Mouse (Mus musculus): ENCODE measurements around the gene Rora.

The Rora gene

DNA sequence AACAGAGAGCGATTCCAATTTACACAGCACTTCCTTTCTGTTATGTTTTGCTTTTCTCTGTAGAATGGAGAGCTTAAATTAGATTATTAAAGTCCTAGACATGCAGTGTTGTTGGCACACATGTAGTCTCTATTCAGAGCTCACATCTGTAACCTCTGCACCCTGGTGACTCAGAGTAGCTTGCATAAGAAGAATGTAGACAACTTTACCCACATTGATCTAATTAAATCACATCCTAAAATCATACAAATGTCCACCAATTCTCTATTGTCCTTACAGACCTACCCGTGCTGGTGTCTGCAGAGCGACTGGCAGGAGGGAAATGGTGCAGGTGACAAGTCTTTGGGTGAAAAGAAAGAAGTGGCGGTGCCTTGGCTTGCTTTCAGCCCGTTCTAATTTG is 155.9 kb downstream of the Rora start:
- in situ Hi-C loops (cut with MseI, MboI) = no loop called here

- in situ Hi-C loops (cut with MseI, MboI) = no loop called here
These were observed 161.1 kb downstream of the Rora start for GRCm38 (mm10) chr9:68814723-68815122.

- in situ Hi-C loops (cut with MseI, MboI) = no loop called here
These were observed 162.3 kb downstream of the Rora start for GRCm38 (mm10) chr9:68815877-68816276.

GRCm38 (mm10) chr9:68820036-68820435 is 166.4 kb downstream of the Rora start:
- in situ Hi-C loops (cut with MseI, MboI) = no loop called here

- in situ Hi-C loops (cut with MseI, MboI) = no loop called here
These were observed 166.9 kb downstream of the Rora start for GRCm38 (mm10) chr9:68820478-68820877.

DNA sequence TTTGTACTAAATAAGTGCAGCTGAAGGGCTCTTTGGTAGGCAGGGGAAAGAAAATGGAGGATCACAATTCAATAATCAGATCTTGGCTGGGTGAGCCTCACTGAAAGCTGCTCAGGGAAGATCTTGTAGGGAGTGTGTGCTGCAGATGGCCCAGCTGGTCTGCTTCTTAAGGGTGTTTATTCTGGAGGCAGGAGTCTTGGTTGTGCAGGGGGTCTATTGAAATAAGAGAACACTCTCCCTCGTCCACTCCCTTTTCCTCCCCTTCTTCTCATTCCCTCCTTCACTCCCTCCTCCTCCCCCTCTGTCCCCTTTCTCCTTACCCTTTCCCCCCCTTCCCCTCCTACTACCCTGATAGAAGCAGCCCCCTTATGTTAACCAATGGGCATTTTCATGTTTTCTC is 167.8 kb downstream of the Rora start:
- in situ Hi-C loops (cut with MseI, MboI) = no loop called here

GRCm38 (mm10) chr9:68823292-68823691 is 169.7 kb downstream of the Rora start:
- in situ Hi-C loops (cut with MseI, MboI) = no loop called here

GRCm38 (mm10) chr9:68825107-68825506 is 171.5 kb downstream of the Rora start:
- in situ Hi-C loops (cut with MseI, MboI) = no loop called here

DNA sequence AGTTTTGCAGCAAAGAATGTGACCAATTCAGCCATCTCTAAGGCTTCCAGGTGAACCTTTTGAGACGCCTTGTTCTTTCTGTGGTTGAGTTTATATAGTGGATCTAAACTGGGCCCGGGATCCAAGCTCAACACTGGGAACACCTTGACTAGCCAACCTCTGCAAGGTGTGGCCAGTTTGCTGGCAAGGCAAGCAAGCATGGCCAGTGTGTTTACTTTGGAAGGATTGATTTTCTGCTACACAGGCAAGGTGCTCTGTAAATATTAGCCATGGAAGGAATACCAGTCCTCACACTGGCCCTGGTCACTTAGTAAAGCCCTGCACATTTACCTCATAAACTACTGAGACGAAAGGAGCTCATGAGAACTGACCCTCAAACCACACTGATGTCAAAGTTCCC is 172.3 kb downstream of the Rora start:
- in situ Hi-C loops (cut with MseI, MboI) = no loop called here

GRCm38 (mm10) chr9:68827441-68827840 is 173.9 kb downstream of the Rora start:
- in situ Hi-C loops (cut with MseI, MboI) = no loop called here

- in situ Hi-C loops (cut with MseI, MboI) = no loop called here
These were observed 176.3 kb downstream of the Rora start for GRCm38 (mm10) chr9:68829903-68830302.

DNA sequence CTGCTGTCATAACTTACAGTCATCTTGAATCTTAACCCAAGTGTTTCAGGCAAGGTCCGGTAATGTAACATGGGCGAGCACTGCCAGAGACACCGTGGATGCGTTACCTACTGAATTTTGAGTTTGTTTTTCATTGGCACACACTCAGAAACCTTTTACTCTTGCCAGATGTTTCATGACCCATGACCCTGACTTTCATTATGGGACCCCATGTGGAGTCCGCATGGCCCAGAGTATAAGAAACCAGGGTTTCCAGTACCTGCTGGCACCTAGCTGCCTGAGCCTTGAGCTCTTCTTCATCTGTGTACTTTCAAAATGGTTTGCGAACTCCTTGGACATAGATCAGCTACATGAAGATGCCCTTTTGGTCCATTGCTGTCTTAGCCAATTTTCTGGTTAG is 179.7 kb downstream of the Rora start:
- in situ Hi-C loops (cut with MseI, MboI) = no loop called here

DNA sequence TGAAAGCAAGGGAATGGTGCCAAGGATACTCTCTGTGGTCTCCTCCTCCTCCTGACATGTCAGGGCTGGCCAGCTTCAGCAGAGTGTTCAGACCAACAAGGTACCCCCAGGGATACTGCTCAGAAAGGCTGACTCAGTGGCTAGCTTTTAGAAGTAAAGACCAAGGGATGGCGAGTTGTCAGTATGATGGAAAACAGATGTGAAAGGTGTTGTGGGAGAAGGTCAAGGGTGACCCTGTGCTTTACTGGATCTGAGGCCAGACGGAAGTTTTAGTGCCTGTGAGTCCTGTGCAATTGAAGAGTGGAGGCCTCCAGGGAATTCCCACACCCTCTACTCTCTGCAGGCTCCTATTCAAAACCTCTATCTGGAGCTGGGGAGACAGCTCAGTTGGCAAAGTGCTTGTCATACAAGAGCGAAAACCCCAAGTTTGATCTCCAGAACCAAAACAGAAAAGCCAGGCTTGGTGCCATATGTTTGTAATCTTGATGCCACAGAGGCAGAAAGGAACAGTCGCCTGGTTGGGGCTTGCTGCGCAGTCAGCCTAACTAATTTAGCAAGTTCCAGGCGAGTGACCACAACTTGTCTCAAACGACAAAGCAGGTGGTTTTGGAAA is 181.6 kb downstream of the Rora start:
- in situ Hi-C loops (cut with MseI, MboI) = no loop called here

DNA sequence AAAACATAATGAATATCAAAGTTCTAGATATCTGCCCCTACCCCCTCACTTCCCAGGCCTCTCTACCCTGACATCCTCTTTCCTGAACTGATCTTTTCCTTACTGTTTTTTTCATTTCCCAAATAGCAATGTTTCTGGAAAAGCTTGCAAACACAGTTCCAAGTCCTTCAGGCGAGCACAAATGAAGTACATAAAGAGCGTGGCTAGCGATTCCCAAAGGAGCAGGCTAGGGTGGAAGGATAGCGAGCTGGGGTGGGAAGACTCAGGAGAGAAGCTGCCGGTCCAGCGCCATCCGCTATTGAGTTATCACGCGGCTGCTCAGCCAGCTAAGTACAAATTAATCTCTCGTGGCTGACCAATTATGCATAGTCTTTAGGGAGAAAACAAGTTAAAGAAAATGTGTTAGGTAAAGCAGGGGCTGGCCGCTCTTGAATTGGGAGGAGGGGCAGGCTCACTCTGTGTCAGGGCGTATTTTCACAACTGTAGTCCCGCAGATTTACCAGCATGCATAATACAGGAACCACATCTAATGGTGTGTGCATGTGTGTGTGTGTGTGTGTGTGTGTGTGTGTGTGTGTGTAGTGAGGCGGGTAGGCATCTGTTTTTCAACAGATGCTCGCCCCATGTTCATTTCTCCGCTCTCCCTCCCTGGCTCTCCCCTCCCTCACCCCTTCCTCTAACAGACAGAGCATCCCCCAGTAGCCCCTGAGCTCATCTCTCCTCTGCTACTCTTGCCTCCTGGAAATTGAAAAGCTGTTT is 188.7 kb downstream of the Rora start:
- in situ Hi-C loops (cut with MseI, MboI) = no loop called here

DNA sequence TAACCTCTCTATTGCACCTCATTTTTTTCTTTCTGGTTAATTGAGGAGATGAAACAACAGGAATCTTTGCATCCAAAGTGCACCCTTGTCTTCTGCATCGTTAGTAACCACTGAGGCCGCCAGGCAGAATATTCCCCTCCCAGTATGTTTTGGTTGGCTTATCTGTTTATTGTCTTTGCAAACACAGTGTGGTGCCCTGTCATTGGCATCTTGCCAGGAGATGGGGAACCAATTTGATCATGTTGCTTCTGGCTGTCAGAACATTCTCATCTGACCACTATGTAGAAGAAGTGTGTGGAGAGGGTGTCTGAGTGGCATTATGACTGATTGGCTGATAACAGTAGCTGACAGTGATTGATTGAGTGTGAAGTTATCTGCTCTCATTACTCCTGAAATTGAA is 192.0 kb downstream of the Rora start:
- in situ Hi-C loops (cut with MseI, MboI) = no loop called here

DNA sequence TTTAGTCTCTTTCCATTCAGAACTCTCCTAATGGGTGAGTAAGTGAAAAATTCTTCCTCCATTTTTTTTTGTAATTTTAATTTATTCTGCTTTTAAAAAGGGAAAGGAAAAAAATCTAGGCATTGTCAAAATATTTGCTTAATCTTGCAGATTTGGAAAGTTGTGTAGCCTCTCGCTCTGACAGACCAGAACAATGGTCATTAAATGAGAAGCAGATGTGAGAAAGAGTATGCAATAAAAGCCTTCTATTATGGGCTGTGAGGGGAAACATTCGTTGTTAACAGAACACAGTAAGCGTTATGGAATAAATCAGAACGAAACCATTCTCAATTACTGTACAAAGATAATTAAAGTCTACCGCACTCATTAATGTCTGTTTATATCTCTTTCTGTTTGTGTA is 196.7 kb downstream of the Rora start:
- in situ Hi-C loops (cut with MseI, MboI) = no loop called here

DNA sequence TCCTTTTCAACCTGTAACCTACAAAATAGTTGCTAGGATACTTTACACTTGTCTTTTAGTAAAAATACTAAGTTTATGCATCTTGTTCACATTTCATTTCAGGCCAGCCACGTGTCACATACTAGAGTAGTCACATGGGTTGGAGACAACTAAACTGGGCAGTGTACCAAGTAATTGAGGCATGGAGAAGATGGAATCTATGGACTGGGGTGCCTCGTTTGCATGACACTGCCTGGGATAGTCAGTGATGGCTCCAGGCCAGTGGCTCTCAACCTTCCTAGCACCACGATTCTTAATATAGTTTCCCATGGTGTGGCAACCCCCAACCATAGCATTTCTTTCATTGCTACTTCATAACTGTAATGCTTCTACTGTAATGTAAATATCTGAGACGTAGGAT is 198.6 kb downstream of the Rora start:
- in situ Hi-C loops (cut with MseI, MboI) = no loop called here

DNA sequence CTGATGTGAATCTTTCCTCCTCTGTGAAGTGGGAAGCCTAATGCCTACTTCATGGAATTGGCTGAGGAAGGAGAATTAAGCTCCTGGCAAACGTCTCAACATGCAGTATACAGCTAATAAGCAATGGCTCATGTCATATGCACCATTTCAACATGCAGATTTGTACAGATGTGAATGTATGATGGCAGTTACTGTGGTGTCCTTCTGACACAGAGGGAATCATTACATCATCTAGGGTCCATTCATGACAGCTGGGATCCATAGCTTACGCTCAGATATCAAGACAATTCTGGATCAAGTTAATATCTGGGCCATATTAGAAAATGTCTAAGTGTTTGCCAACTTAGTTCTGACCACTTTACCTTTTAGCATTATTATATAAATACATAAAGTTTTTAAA is 199.3 kb downstream of the Rora start:
- in situ Hi-C loops (cut with MseI, MboI) = no loop called here

DNA sequence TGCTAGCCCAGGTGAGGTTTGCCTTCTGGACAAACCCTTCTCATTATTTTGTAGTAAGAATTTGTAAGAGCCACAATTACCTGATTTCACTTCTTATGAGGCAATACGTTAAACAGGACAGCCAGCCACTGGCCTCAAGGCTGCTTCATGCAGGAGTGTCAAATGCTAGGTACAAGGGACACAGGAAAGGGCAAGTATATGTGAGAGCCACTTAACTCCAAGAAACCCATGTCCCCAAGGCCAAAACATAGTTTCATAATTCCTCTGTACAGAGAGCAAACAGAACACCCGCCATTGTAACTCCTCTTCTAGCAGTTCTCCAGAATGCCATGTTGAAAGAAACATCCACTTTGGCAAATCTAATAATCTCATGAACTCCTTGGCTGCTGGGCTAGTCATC is 205.9 kb downstream of the Rora start:
- in situ Hi-C loops (cut with MseI, MboI) = no loop called here

GRCm38 (mm10) chr9:68866317-68866716 is 212.7 kb downstream of the Rora start:
- in situ Hi-C loops (cut with MseI, MboI) = no loop called here

GRCm38 (mm10) chr9:68873838-68874237 is 220.3 kb downstream of the Rora start:
- in situ Hi-C loops (cut with MseI, MboI) = no loop called here

DNA sequence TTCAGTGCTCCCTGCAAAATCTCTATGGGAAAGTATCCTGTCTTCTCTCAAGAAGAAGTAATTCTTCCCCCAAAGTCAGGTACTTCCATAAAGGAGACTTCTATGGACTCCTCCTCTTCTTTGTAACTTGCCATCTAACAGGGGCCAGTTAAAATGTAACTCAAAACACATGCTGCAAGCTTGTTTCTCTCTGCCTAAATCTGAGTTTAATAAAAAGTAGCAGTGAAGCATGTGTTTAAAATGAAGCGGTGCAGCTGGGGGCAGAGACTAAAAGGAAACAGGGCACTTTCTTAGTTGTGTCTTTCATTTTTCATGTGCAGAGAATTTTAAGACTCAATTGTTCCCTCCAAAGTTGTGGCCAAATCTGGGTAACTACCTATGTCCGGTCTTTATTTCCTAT is 221.0 kb downstream of the Rora start:
- in situ Hi-C loops (cut with MseI, MboI) = no loop called here

DNA sequence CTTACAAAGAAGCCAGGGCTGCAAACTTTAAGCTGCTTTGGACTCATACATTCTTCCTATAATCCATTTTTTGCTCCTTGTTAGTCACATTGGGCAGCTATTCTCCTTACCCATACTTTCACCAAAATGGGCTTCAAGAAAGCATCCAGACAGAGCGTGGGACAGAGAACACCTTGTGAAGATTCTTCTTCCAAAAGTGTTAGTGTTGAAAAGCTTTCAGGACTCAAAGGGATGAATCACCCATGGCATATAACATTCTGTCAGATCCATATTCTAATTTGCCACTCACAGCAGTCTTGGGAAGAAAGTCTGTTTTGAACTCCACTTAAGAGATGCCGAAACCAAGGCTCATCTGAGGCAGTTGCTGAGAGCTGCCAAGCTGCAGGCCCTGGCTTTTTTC is 222.2 kb downstream of the Rora start:
- in situ Hi-C loops (cut with MseI, MboI) = no loop called here

DNA sequence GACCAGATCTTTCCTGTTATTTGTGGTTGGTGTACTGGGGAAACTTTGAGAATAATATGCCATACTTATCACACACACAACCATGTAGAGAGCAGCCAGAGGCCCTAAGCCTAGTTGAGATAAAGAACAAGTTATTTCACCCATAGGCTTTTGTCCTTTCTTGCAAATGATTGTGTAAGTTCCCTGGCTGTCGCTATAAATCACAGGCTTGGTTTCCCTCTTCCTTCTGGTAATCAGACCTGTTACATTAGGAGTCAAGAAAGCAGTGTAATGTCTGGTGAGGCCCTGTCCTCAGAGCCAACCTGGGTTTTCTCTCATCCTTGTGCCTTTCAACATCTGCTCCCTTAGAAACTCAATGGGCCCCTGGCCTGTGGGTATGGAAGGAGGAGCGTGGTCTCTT is 222.7 kb downstream of the Rora start:
- in situ Hi-C loops (cut with MseI, MboI) = no loop called here
